Mouse (Mus musculus) duodenum, adult 2 months (tissue): ENCODE results near the gene Retreg1. TPM values are rescaled to one million over a fixed set of nuclear protein-coding genes. Genes with fewer than 3 reads are reported as not detected.

ENCODE experiments used
- polyA plus RNA-seq: library from polyadenylated mRNA; depleted of rRNA; stranded (reverse); fragments of >200 nt; gene quantifications from 2 replicates; pipeline ENCODE4 v1.2.3, GENCODE M21; 2012; ENCODE audit warnings: low replicate concordance; rRNA removed

Gene Retreg1
- polyA plus RNA-seq: 1.9 and 3.3 TPM in 2 replicates

DNA sequence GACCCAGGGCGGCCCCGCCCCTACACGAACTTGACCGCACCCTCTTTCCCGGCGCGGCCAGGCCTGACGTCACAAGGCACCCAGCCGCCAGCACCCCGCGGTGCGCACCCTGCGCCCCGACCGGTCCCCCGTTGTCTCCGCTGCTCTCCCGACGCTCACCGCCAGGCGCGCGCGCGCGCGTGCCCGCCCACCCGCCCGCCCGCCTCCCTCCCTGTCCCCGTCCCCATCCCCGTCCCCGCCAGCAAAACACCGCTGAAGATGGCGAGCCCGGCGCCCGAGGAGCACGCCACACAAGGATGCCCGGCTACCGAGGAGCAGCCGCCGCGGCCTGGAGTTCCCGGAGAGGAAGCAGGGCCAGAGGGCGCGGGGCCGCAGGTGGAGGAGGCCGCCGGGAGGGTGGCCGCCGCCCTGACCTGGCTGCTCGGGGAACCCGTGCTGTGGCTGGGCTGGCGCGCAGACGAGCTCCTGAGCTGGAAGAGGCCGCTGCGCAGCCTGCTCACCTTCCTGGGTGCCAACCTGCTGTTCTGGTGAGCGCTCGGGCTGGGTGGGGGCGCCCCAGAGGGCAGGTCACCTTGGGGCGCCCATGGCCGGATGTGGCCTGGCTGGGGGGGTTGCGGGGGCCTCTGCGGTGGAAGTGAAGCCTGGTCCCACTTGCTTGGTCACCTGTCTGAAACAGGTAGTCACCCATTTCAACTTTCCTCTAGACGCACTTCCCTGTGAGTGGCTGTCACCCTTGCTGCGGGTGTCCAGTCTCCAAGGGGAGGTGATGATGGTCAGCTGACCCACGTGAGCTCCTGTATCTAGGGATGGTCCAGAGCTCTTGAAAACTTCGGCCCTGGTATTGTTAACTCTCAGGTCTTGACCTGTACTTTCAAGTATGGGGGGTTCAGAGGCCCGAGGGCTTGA lies at the start of gene Retreg1:
Gene Retreg1 (plus strand): TSS at position 95 of the 906 bp plus-strand sequence.

DNA sequence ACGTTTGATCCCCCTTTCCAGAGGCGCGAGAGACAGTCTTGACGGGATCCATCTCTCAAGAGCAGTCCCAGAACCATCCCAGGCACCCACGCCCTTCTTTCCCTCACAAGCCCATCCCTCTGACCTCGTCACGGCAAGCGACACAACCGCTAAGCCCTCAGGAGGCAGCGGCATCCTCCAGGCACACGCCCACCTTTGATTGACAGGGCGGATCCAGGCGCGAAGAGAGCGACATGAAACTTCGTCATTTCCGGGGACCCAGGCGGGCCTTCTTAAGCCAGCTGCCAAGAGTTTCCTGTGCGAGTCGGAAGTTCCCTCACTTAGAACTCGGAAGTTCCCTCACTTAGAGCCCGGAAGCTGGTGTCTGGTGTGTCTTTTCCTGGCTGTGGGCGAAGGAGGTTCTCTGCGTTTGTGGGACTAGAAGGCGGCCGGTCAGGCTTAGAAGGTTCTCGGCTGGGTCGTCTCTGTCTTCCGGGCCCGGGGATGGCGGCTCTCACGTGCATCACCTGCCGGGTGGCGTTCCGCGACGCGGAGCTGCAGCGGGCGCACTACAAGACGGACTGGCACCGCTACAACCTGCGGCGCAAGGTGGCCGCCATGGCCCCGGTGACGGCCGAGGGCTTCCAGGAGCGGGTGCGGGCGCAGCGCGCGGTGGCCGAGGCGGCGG lies 141.2 kb downstream of the Retreg1 start, which contains the start of gene Zfp622:
Gene Zfp622 (plus strand): TSS at position 300 of the 667 bp plus-strand sequence.

Other genes starting within 250 kb of the Retreg1 start
- 9.1 and 16.8 TPM in 2 replicates for gene Myo10, start 220.7 kb upstream of the Retreg1 start, polyA plus RNA-seq
- gene Zfp622, start 141.2 kb downstream of the Retreg1 start, polyA plus RNA-seq: 12.3 and 36.6 TPM in 2 replicates